Mouse (Mus musculus): Measurements from ENCODE around the gene Car5b.
A peak's percentile ranks its signal among the peaks of the same experiment; 100 is the strongest.

Car5b gene

GRCm38 (mm10) chrX:164027607-164028289 lies at the start of gene Car5b:
Car5b (minus strand) TSS chrX:164027997.
- peak; percentile 93 for DNase-seq (ENCODE audit: low spot score)

- peak; percentile 95 for DNase-seq (ENCODE audit: low spot score)
Observed at GRCm38 (mm10) chrX:164076040-164076775, 48.4 kb upstream of the Car5b start, which contains the start of gene Siah1b. Siah1b (minus strand) TSS chrX:164076493.

GRCm38 (mm10) chrX:164068968-164069367 lies 41.2 kb upstream of the Car5b start:
- DNase-seq (ENCODE audit: low spot score) = no peak

- DNase-seq (ENCODE audit: low spot score) = peak; percentile 77
Observed at GRCm38 (mm10) chrX:164066185-164066584, 38.4 kb upstream of the Car5b start.

GRCm38 (mm10) chrX:164059070-164059469 lies 31.3 kb upstream of the Car5b start:
- DNase-seq (ENCODE audit: low spot score) = no peak

- no peak for DNase-seq (ENCODE audit: low spot score)
Observed at GRCm38 (mm10) chrX:164058523-164058922, 30.7 kb upstream of the Car5b start.

- DNase-seq (ENCODE audit: low spot score) = no peak
Observed at GRCm38 (mm10) chrX:164055726-164056125, 27.9 kb upstream of the Car5b start.

- DNase-seq (ENCODE audit: low spot score) = no peak
Observed at GRCm38 (mm10) chrX:164046736-164047135, 18.9 kb upstream of the Car5b start.

GRCm38 (mm10) chrX:164042069-164042468 lies 14.3 kb upstream of the Car5b start:
- DNase-seq (ENCODE audit: low spot score) = no peak

GRCm38 (mm10) chrX:164038882-164039281 lies 11.1 kb upstream of the Car5b start:
- no peak for DNase-seq (ENCODE audit: low spot score)

GRCm38 (mm10) chrX:164035931-164036330 lies 8.1 kb upstream of the Car5b start:
- DNase-seq (ENCODE audit: low spot score) = no peak

- no peak for DNase-seq (ENCODE audit: low spot score)
Observed at GRCm38 (mm10) chrX:164035401-164035800, 7.6 kb upstream of the Car5b start.

GRCm38 (mm10) chrX:164032526-164032925 lies 4.7 kb upstream of the Car5b start:
- DNase-seq (ENCODE audit: low spot score) = no peak

- DNase-seq (ENCODE audit: low spot score) = no peak
Observed at GRCm38 (mm10) chrX:164015636-164016035, 12.2 kb downstream of the Car5b start.

GRCm38 (mm10) chrX:164014956-164015355 lies 12.8 kb downstream of the Car5b start:
- no peak for DNase-seq (ENCODE audit: low spot score)

- no peak for DNase-seq (ENCODE audit: low spot score)
Observed at GRCm38 (mm10) chrX:164013318-164013717, 14.5 kb downstream of the Car5b start.

GRCm38 (mm10) chrX:164004809-164005208 lies 23.0 kb downstream of the Car5b start:
- DNase-seq (ENCODE audit: low spot score) = peak; percentile 22

GRCm38 (mm10) chrX:163999848-164000247 lies 27.9 kb downstream of the Car5b start:
- DNase-seq (ENCODE audit: low spot score) = no peak

GRCm38 (mm10) chrX:163996754-163997153 lies 31.0 kb downstream of the Car5b start:
- DNase-seq (ENCODE audit: low spot score) = no peak

- DNase-seq (ENCODE audit: low spot score) = no peak
Observed at GRCm38 (mm10) chrX:163987718-163988374, 40.0 kb downstream of the Car5b start.

GRCm38 (mm10) chrX:163982129-163982528 lies 45.7 kb downstream of the Car5b start:
- no peak for DNase-seq (ENCODE audit: low spot score)

GRCm38 (mm10) chrX:163981500-163981899 lies 46.3 kb downstream of the Car5b start:
- no peak for DNase-seq (ENCODE audit: low spot score)

- DNase-seq (ENCODE audit: low spot score) = no peak
Observed at GRCm38 (mm10) chrX:163981092-163981491, 46.7 kb downstream of the Car5b start.

All from lung, postnatal 25 days (tissue).